Mouse (Mus musculus): ENCODE measurements at regions not wholly inside any gene's neighbourhood (a gene's known extent, or its start where the extent isn't known, plus 50 kb on each side); places are given as distances from the start of the nearest gene placed in this dataset.

DNA sequence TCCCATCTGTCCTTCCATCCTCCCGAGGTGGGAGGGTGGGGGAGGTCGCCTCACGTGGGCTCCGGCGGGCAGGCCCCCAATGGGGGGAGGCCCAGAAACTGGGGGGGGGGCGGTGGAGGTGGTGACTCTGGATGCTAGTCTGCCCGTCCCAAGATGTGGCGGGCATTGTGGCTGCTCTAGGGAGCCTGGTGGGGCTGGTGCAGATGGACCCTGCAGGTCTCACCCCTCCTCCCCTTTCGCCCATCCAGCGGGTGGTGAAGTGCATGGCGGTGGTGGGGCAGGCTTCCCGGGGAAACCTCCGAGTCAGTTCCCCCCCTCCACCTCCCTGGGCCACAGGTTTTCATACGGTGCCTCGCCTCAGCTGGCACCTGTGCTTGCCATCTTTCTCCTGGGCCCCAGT lies 88.6 kb downstream of the Inhba start:
- ATAC-seq: no peak
- Histone ChIP-seq H3K4me2 (ENCODE audit: low read length) (no peak overlapping the region), H3K27me3 (ENCODE audit: control insufficient read depth, insufficient read depth, low read depth, low read length) (no peaks in the 10 kb centered on the region), H3K27ac (ENCODE audit: low read length) (no peak overlapping the region), H3K36me3 (ENCODE audit: control insufficient read depth, insufficient read depth, low read length) (no peaks in the 10 kb centered on the region), H3K9me3 (replicated peaks; ENCODE audit: control insufficient read depth, low read length, poor library complexity, severe bottlenecking) (peaks cover 4% of the 10 kb centered on the region; the same call in 1 of the 2 replicates), H3K4me1 (ENCODE audit: control insufficient read depth, insufficient read depth, low read length) (no peaks in the 10 kb centered on the region), H3K4me3 (ENCODE audit: low read depth, low read length) (no peak overlapping the region), H3K9ac (ENCODE audit: low read depth, low read length) (no peak overlapping the region)
- 89% methylated on average over 15 of the region's 15 CpGs for WGBS

DNA sequence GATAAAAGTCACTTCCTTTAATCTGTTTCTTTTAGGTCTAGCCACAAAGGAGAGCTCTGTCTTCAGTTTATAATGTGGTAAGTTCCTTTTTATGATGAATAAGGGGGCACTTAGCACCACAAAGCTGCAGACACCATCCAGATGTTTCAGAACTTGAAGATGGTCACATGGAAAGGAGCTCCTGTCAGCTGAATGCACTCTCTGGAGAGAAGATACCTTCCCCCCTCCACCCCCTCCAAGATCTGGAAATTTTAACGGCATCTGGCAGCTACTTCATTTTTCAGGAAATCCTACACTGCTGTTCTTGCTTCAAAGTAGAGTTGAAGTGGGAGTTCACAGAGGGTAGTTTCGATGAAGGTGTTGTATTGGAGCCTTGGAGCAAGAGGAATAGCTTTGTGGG lies 103.2 kb downstream of the Inhba start:
- no peaks in the 10 kb centered on the region for H3K9me3 ChIP-seq (replicated peaks; ENCODE audit: control insufficient read depth, low read length, poor library complexity, severe bottlenecking)
- ATAC-seq: no peak
- 87% methylated on average over 2 of the region's 2 CpGs for WGBS

DNA sequence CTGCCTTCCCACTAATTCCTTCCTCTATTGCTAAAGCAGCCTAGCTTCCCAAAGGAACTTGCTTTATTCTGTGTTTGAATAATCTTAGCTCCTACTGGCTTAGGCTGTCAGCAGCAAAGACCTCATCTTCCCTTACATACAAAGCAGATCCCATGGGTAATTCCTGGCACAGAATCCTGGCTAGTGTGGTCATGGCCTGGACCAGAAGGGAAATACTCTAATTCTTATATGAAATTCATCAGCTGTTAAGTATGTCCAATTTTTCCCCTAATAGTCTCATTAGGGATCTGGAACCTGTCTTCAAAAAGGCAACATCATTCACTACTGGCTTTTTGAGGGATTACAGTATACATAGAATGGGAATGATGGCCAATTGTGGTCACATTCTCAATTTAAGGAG lies 135.0 kb downstream of the Inhba start:
- peak; percentile 54; the same call in 1 of the 2 replicates for ATAC-seq

More for the DNA sequence above, 103.2 kb downstream of the Inhba start:
- H3K9ac ChIP-seq (ENCODE audit: low read depth, low read length): no peak overlapping the region
- no peak overlapping the region for H3K4me2 ChIP-seq (ENCODE audit: low read length)
- H3K4me3 ChIP-seq (ENCODE audit: low read depth, low read length): no peak overlapping the region
- no peaks in the 10 kb centered on the region for H3K36me3 ChIP-seq (ENCODE audit: control insufficient read depth, insufficient read depth, low read length)
- H3K27me3 ChIP-seq (ENCODE audit: control insufficient read depth, insufficient read depth, low read depth, low read length): no peaks in the 10 kb centered on the region
- no peak overlapping the region for H3K27ac ChIP-seq (ENCODE audit: low read length)
- no peaks in the 10 kb centered on the region for H3K4me1 ChIP-seq (ENCODE audit: control insufficient read depth, insufficient read depth, low read length)

GRCm38 (mm10) chr13:16154926-16155325 lies 143.3 kb downstream of the Inhba start:
- Histone ChIP-seq H3K4me3 (ENCODE audit: low read depth, low read length) (no peak overlapping the region), H3K27me3 (ENCODE audit: control insufficient read depth, insufficient read depth, low read depth, low read length) (no peaks in the 10 kb centered on the region), H3K9ac (ENCODE audit: low read depth, low read length) (no peak overlapping the region), H3K9me3 (replicated peaks; ENCODE audit: control insufficient read depth, low read length, poor library complexity, severe bottlenecking) (no peaks in the 10 kb centered on the region), H3K4me2 (ENCODE audit: low read length) (no peak overlapping the region), H3K36me3 (ENCODE audit: control insufficient read depth, insufficient read depth, low read length) (no peaks in the 10 kb centered on the region), H3K27ac (ENCODE audit: low read length) (no peak overlapping the region), H3K4me1 (ENCODE audit: control insufficient read depth, insufficient read depth, low read length) (no peaks in the 10 kb centered on the region)
- WGBS: 84% methylated on average over 1 of the region's 1 CpGs
- no peak for ATAC-seq

More for the DNA sequence above, 135.0 kb downstream of the Inhba start:
- Histone ChIP-seq H3K27me3 (ENCODE audit: control insufficient read depth, insufficient read depth, low read depth, low read length) (no peaks in the 10 kb centered on the region), H3K4me3 (ENCODE audit: low read depth, low read length) (no peak overlapping the region), H3K4me1 (ENCODE audit: control insufficient read depth, insufficient read depth, low read length) (no peaks in the 10 kb centered on the region), H3K9ac (ENCODE audit: low read depth, low read length) (no peak overlapping the region), H3K36me3 (ENCODE audit: control insufficient read depth, insufficient read depth, low read length) (no peaks in the 10 kb centered on the region), H3K4me2 (ENCODE audit: low read length) (no peak overlapping the region), H3K27ac (ENCODE audit: low read length) (no peak overlapping the region), H3K9me3 (replicated peaks; ENCODE audit: control insufficient read depth, low read length, poor library complexity, severe bottlenecking) (no peaks in the 10 kb centered on the region)

DNA sequence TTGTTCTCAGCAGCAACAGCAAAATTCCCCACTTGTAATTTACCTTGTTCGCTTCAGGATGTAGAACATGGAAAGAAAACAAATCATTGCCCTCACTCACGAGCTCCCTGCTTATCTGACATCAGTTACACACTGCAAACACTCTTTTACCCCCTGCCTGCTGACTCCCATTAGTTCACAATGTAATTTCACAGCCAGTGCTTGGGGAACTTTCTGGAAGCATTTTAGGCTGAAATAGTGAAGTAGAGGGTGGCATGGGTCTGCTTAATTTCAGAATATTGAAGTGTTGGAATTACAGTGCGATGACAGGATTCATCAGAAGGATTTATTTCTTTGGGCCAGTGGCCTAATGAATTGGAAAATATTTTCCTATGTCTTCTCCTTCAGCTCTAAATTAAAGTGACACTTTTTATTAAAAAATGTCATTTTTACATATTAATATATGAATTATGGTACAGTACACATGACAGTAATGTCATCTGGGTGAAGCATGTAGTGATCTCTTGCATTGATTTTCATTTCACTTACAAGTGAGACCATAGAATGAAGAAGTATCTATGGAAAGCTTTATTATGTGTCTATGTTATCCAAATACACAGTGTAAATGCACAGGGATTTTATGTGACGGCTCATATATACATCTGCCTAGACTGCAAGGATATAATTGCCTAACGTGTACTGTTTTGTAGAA lies 153.7 kb downstream of the Inhba start:
- no peaks in the 10 kb centered on the region for H3K36me3 ChIP-seq (ENCODE audit: control insufficient read depth, insufficient read depth, low read length)
- H3K27me3 ChIP-seq (ENCODE audit: control insufficient read depth, insufficient read depth, low read depth, low read length): no peaks in the 10 kb centered on the region
- no peaks in the 10 kb centered on the region for H3K9me3 ChIP-seq (replicated peaks; ENCODE audit: control insufficient read depth, low read length, poor library complexity, severe bottlenecking)
- 78% methylated on average over 5 of the region's 5 CpGs for WGBS
- no peak for ATAC-seq
- no peaks in the 10 kb centered on the region for H3K4me1 ChIP-seq (ENCODE audit: control insufficient read depth, insufficient read depth, low read length)
- no peak overlapping the region for H3K4me2 ChIP-seq (ENCODE audit: low read length)
- H3K4me3 ChIP-seq (ENCODE audit: low read depth, low read length): no peak overlapping the region
- no peak overlapping the region for H3K27ac ChIP-seq (ENCODE audit: low read length)
- H3K9ac ChIP-seq (ENCODE audit: low read depth, low read length): no peak overlapping the region

- ATAC-seq: no peak
- WGBS: 94% methylated on average over 1 of the region's 1 CpGs
- H3K4me1 ChIP-seq (ENCODE audit: control insufficient read depth, insufficient read depth, low read length): no peaks in the 10 kb centered on the region
- H3K4me3 ChIP-seq (ENCODE audit: low read depth, low read length): no peak overlapping the region
- no peak overlapping the region for H3K9ac ChIP-seq (ENCODE audit: low read depth, low read length)
- no peaks in the 10 kb centered on the region for H3K27me3 ChIP-seq (ENCODE audit: control insufficient read depth, insufficient read depth, low read depth, low read length)
- no peaks in the 10 kb centered on the region for H3K36me3 ChIP-seq (ENCODE audit: control insufficient read depth, insufficient read depth, low read length)
- H3K27ac ChIP-seq (ENCODE audit: low read length): no peak overlapping the region
- no peak overlapping the region for H3K4me2 ChIP-seq (ENCODE audit: low read length)
- no peaks in the 10 kb centered on the region for H3K9me3 ChIP-seq (replicated peaks; ENCODE audit: control insufficient read depth, low read length, poor library complexity, severe bottlenecking)
Measured at GRCm38 (mm10) chr13:16196692-16197091, 185.0 kb downstream of the Inhba start.

GRCm38 (mm10) chr13:16200046-16200445 lies 188.4 kb downstream of the Inhba start:
- no peak overlapping the region for H3K4me2 ChIP-seq (ENCODE audit: low read length)
- no peaks in the 10 kb centered on the region for H3K36me3 ChIP-seq (ENCODE audit: control insufficient read depth, insufficient read depth, low read length)
- no peaks in the 10 kb centered on the region for H3K9me3 ChIP-seq (replicated peaks; ENCODE audit: control insufficient read depth, low read length, poor library complexity, severe bottlenecking)
- H3K27ac ChIP-seq (ENCODE audit: low read length): no peak overlapping the region
- ATAC-seq: no peak
- H3K27me3 ChIP-seq (ENCODE audit: control insufficient read depth, insufficient read depth, low read depth, low read length): no peaks in the 10 kb centered on the region
- H3K4me1 ChIP-seq (ENCODE audit: control insufficient read depth, insufficient read depth, low read length): no peaks in the 10 kb centered on the region
- no peak overlapping the region for H3K9ac ChIP-seq (ENCODE audit: low read depth, low read length)
- H3K4me3 ChIP-seq (ENCODE audit: low read depth, low read length): no peak overlapping the region
- WGBS: 89% methylated on average over 1 of the region's 1 CpGs

GRCm38 (mm10) chr13:16203147-16203546 lies 191.5 kb downstream of the Inhba start:
- no peak overlapping the region for H3K4me2 ChIP-seq (ENCODE audit: low read length)
- 72% methylated on average over 3 of the region's 3 CpGs for WGBS
- no peak overlapping the region for H3K27ac ChIP-seq (ENCODE audit: low read length)
- H3K9me3 ChIP-seq (replicated peaks; ENCODE audit: control insufficient read depth, low read length, poor library complexity, severe bottlenecking): no peaks in the 10 kb centered on the region
- no peak for ATAC-seq
- no peaks in the 10 kb centered on the region for H3K36me3 ChIP-seq (ENCODE audit: control insufficient read depth, insufficient read depth, low read length)
- no peak overlapping the region for H3K4me3 ChIP-seq (ENCODE audit: low read depth, low read length)
- H3K27me3 ChIP-seq (ENCODE audit: control insufficient read depth, insufficient read depth, low read depth, low read length): no peaks in the 10 kb centered on the region
- no peaks in the 10 kb centered on the region for H3K4me1 ChIP-seq (ENCODE audit: control insufficient read depth, insufficient read depth, low read length)
- H3K9ac ChIP-seq (ENCODE audit: low read depth, low read length): no peak overlapping the region

GRCm38 (mm10) chr13:16204097-16204496 lies 192.4 kb downstream of the Inhba start:
- Histone ChIP-seq H3K9ac (ENCODE audit: low read depth, low read length) (no peak overlapping the region), H3K4me1 (ENCODE audit: control insufficient read depth, insufficient read depth, low read length) (no peaks in the 10 kb centered on the region), H3K36me3 (ENCODE audit: control insufficient read depth, insufficient read depth, low read length) (no peaks in the 10 kb centered on the region), H3K4me3 (ENCODE audit: low read depth, low read length) (no peak overlapping the region), H3K4me2 (ENCODE audit: low read length) (no peak overlapping the region), H3K27me3 (ENCODE audit: control insufficient read depth, insufficient read depth, low read depth, low read length) (no peaks in the 10 kb centered on the region), H3K27ac (ENCODE audit: low read length) (no peak overlapping the region), H3K9me3 (replicated peaks; ENCODE audit: control insufficient read depth, low read length, poor library complexity, severe bottlenecking) (no peaks in the 10 kb centered on the region)
- 97% methylated on average over 5 of the region's 5 CpGs for WGBS
- no peak for ATAC-seq

Data from midbrain, embryonic 16.5 days (tissue).